Mouse (Mus musculus): ENCODE measurements around the gene BC024063. TPM values are rescaled to one million over a fixed set of nuclear protein-coding genes. Genes with fewer than 3 reads are reported as not detected.
"Not testable (repeated sequence)": the region's sequence is repeated elsewhere in the genome, so short reads cannot be mapped to it uniquely, and the experiment has no call there.

The BC024063 gene
- 10.3 and 11.6 TPM in 2 replicates for polyA plus RNA-seq (2014; fragmentation: Nextera tagmentation; extraction: Ambion mirVana)

DNA sequence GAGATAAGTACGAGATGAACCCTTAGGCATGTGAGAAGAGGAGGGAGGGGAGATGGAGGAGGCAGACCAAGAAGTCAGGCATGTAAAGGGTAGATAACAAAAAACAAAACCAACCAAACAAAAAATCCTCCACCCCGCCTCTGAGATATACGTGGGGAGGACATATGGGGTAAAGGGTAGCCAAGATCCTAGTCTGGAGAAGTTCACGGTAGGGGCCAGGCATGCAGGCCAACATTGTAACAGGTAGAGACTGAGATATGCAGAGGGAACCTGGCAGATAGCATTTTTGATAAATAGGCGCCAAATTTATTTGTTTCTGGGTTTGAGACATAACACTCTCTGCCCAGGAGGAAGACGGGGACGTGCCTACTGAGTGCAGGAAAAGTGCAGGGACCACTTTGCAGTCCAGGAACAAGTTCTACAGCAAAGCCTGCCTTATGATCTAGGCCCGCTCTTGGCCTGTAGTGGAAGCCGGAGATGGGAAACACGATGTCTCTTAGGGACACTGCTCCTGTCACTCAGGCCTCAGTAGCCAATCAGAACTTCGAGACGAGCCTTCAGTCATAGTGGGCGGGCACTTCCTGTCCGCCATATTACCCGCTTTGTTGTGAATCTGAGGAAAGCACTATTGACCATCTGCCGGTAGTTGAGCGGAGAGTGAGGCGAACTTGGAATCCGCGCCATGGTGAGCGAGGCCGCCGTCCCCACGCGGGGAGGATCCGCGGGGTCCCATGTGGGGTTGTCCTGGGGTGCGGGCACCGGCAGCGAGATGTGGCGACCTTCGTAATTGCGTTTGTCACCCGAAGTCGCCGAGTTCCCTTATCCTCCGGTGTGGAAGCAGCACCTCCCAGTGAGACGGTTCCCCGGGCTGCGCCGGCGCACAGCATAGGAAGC lies at the start of gene BC024063:
BC024063 (plus strand) TSS at position 626 of the 894 bp plus-strand sequence.
- Histone ChIP-seq H3K9ac (replicated peaks; ENCODE audit: low read length) (peak within 1 kb of the TSS; percentile 42), H3K27ac (replicated peaks; ENCODE audit: low read depth, low read length) (peak within 1 kb of the TSS; percentile 88), H3K4me3 (replicated peaks; ENCODE audit: low read depth, low read length) (peak within 1 kb of the TSS; percentile 41), H3K4me2 (ENCODE audit: low read length) (peak within 1 kb of the TSS; percentile 46)
- not testable (repeated sequence) for H3K27me3 ChIP-seq (ENCODE audit: control insufficient read depth, insufficient read depth, low read length); H3K9me3 ChIP-seq (ENCODE audit: control insufficient read depth, low read length); H3K4me1 ChIP-seq (ENCODE audit: control insufficient read depth, insufficient read depth, low read length); H3K36me3 ChIP-seq (ENCODE audit: control insufficient read depth, insufficient read depth, low read length)
- ATAC-seq (ENCODE audit: low FRiP score, low TSS enrichment) (peak; percentile 97), DNase-seq (peak; percentile 89)
- WGBS, result 18% methylated on average over 42 of the region's 42 CpGs

GRCm38 (mm10) chr10:82042191-82042590 lies 41.0 kb upstream of the BC024063 start:
- H3K36me3 ChIP-seq (ENCODE audit: control insufficient read depth, insufficient read depth, low read length), result no peaks in the 10 kb centered on the region
- no peak overlapping the region for H3K27ac ChIP-seq (replicated peaks; ENCODE audit: low read depth, low read length)
- ATAC-seq (ENCODE audit: low FRiP score, low TSS enrichment) (no peak), DNase-seq (no peak)
- H3K9me3 ChIP-seq (ENCODE audit: control insufficient read depth, low read length), result 0 out of 2 replicates have a peak, but pooled peaks cover 13% of the 10 kb centered on the region
- no peaks in the 10 kb centered on the region for H3K4me1 ChIP-seq (ENCODE audit: control insufficient read depth, insufficient read depth, low read length)
- no peak overlapping the region for H3K9ac ChIP-seq (replicated peaks; ENCODE audit: low read length)
- H3K27me3 ChIP-seq (ENCODE audit: control insufficient read depth, insufficient read depth, low read length), result no peaks in the 10 kb centered on the region
- H3K4me2 ChIP-seq (ENCODE audit: low read length), result no peak overlapping the region
- no peak overlapping the region for H3K4me3 ChIP-seq (replicated peaks; ENCODE audit: low read depth, low read length)
- WGBS, result 78% methylated on average over 2 of the region's 2 CpGs

GRCm38 (mm10) chr10:82046603-82047002 lies 36.5 kb upstream of the BC024063 start:
- Histone ChIP-seq H3K9ac (replicated peaks; ENCODE audit: low read length) (no peak overlapping the region), H3K27me3 (ENCODE audit: control insufficient read depth, insufficient read depth, low read length) (no peaks in the 10 kb centered on the region), H3K4me3 (replicated peaks; ENCODE audit: low read depth, low read length) (no peak overlapping the region), H3K9me3 (ENCODE audit: control insufficient read depth, low read length) (peaks cover 33% of the 10 kb centered on the region), H3K4me1 (ENCODE audit: control insufficient read depth, insufficient read depth, low read length) (no peaks in the 10 kb centered on the region), H3K36me3 (ENCODE audit: control insufficient read depth, insufficient read depth, low read length) (peaks cover 9% of the 10 kb centered on the region), H3K4me2 (ENCODE audit: low read length) (no peak overlapping the region), H3K27ac (replicated peaks; ENCODE audit: low read depth, low read length) (no peak overlapping the region)
- no peak for DNase-seq
- no peak for ATAC-seq (ENCODE audit: low FRiP score, low TSS enrichment)
- 90% methylated on average over 3 of the region's 3 CpGs for WGBS

- ATAC-seq (ENCODE audit: low FRiP score, low TSS enrichment) (peak; percentile 99), DNase-seq (peak; percentile 97)
- peak within 1 kb of the TSS; percentile 53 for H3K4me2 ChIP-seq (ENCODE audit: low read length)
- WGBS, result 9% methylated on average over 35 of the region's 35 CpGs
- peak within 1 kb of the TSS; percentile 87 for H3K9ac ChIP-seq (replicated peaks; ENCODE audit: low read length)
- H3K27me3 ChIP-seq (ENCODE audit: control insufficient read depth, insufficient read depth, low read length), result no peaks in the 10 kb centered on the region
- peaks cover 19% of the 10 kb centered on the region for H3K36me3 ChIP-seq (ENCODE audit: control insufficient read depth, insufficient read depth, low read length)
- peaks cover 42% of the 10 kb centered on the region for H3K9me3 ChIP-seq (ENCODE audit: control insufficient read depth, low read length)
- peak within 1 kb of the TSS; percentile 71 for H3K4me3 ChIP-seq (replicated peaks; ENCODE audit: low read depth, low read length)
- H3K27ac ChIP-seq (replicated peaks; ENCODE audit: low read depth, low read length), result peak within 1 kb of the TSS; percentile 98
- H3K4me1 ChIP-seq (ENCODE audit: control insufficient read depth, insufficient read depth, low read length), result no peaks in the 10 kb centered on the region
Observed at GRCm38 (mm10) chr10:82047597-82048459, 35.3 kb upstream of the BC024063 start, which contains the start of gene Zfp873. Zfp873 (plus strand) TSS chr10:82048123.

DNA sequence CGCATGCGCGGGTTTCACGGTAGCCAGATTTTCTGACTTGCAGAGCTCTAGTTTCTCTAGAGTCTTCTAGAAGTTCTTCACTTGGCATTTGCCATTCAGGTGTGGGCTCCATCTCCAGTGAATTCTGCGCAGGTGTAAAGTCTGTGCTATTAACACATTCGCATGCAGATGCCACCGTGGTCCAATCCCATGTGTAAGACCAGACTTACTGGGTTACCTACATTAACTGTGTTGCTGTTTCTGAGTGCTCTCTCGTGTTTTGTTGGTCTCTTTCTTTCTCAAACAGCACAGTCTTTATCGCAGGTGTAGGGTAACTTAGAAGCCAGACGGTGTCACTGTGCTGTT lies 34.7 kb upstream of the BC024063 start:
- H3K36me3 ChIP-seq (ENCODE audit: control insufficient read depth, insufficient read depth, low read length), result peaks cover 21% of the 10 kb centered on the region
- peak overlapping the region; percentile 87 for H3K9ac ChIP-seq (replicated peaks; ENCODE audit: low read length)
- peaks cover 48% of the 10 kb centered on the region for H3K9me3 ChIP-seq (ENCODE audit: control insufficient read depth, low read length)
- 32% methylated on average over 10 of the region's 10 CpGs for WGBS
- ATAC-seq (ENCODE audit: low FRiP score, low TSS enrichment); DNase-seq; H3K27me3 ChIP-seq (ENCODE audit: control insufficient read depth, insufficient read depth, low read length); H3K4me1 ChIP-seq (ENCODE audit: control insufficient read depth, insufficient read depth, low read length): not testable (repeated sequence)
- peak overlapping the region; percentile 71 for H3K4me3 ChIP-seq (replicated peaks; ENCODE audit: low read depth, low read length)
- peak overlapping the region; percentile 53 for H3K4me2 ChIP-seq (ENCODE audit: low read length)
- peak overlapping the region; percentile 98 for H3K27ac ChIP-seq (replicated peaks; ENCODE audit: low read depth, low read length)

GRCm38 (mm10) chr10:82083622-82083971 lies 444 bp downstream of the BC024063 start:
- Histone ChIP-seq H3K27ac (replicated peaks; ENCODE audit: low read depth, low read length) (peak overlapping the region; percentile 88), H3K4me2 (ENCODE audit: low read length) (peak overlapping the region; percentile 46), H3K9ac (replicated peaks; ENCODE audit: low read length) (peak overlapping the region; percentile 42), H3K4me3 (replicated peaks; ENCODE audit: low read depth, low read length) (peak overlapping the region; percentile 41)
- ATAC-seq (ENCODE audit: low FRiP score, low TSS enrichment); H3K9me3 ChIP-seq (ENCODE audit: control insufficient read depth, low read length); H3K27me3 ChIP-seq (ENCODE audit: control insufficient read depth, insufficient read depth, low read length); H3K36me3 ChIP-seq (ENCODE audit: control insufficient read depth, insufficient read depth, low read length); H3K4me1 ChIP-seq (ENCODE audit: control insufficient read depth, insufficient read depth, low read length): not testable (repeated sequence)
- WGBS, result 22% methylated on average over 14 of the region's 14 CpGs
- DNase-seq, result peak; percentile 6

- Histone ChIP-seq H3K27ac (replicated peaks; ENCODE audit: low read depth, low read length) (no peak overlapping the region), H3K9ac (replicated peaks; ENCODE audit: low read length) (no peak overlapping the region), H3K9me3 (ENCODE audit: control insufficient read depth, low read length) (peaks cover 50% of the 10 kb centered on the region), H3K27me3 (ENCODE audit: control insufficient read depth, insufficient read depth, low read length) (no peaks in the 10 kb centered on the region), H3K4me1 (ENCODE audit: control insufficient read depth, insufficient read depth, low read length) (no peaks in the 10 kb centered on the region), H3K4me3 (replicated peaks; ENCODE audit: low read depth, low read length) (no peak overlapping the region), H3K36me3 (ENCODE audit: control insufficient read depth, insufficient read depth, low read length) (no peaks in the 10 kb centered on the region), H3K4me2 (ENCODE audit: low read length) (no peak overlapping the region)
- ATAC-seq (ENCODE audit: low FRiP score, low TSS enrichment) (no peak), DNase-seq (no peak)
- WGBS, result 77% methylated on average over 3 of the region's 3 CpGs
Observed at GRCm38 (mm10) chr10:82117206-82117605, 34.1 kb downstream of the BC024063 start.

DNA sequence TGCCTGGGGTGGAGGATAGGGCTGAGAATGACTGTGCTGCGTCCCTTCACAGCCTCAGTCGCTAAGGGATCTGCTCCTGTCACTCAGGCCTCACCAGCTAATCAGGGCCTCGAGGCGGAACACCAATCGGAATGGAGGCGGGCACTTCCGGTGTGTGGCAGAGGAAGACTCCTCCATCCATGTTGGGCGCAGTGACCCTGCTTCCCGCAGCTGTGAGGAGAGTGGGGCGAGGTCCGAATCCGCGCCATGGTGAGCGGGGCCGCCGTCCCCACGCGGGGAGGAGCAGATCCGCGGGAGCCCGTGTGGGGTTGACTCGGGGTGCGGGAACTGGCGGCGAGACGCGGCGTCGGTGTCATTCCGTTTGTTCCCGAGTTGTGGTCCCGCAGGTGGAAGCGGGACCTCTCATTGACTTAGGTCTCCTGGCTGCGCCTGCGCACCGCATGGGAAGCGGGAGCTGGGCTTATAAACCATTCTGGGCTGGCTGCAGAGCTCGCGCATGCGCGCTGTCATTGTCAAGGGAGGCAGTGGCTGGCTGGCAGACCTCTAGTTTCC lies 44.8 kb downstream of the BC024063 start, which contains the start of gene AU041133:
AU041133 (plus strand) TSS at position 164 of the 552 bp plus-strand sequence.
- Histone ChIP-seq H3K9ac (replicated peaks; ENCODE audit: low read length) (peak within 1 kb of the TSS; percentile 64), H3K36me3 (ENCODE audit: control insufficient read depth, insufficient read depth, low read length) (no peaks in the 10 kb centered on the region), H3K4me2 (ENCODE audit: low read length) (peak within 1 kb of the TSS; percentile 56), H3K4me3 (replicated peaks; ENCODE audit: low read depth, low read length) (peak within 1 kb of the TSS; percentile 59), H3K4me1 (ENCODE audit: control insufficient read depth, insufficient read depth, low read length) (0 out of 2 replicates have a peak, but pooled peaks cover 4% of the 10 kb centered on the region), H3K9me3 (ENCODE audit: control insufficient read depth, low read length) (peaks cover 51% of the 10 kb centered on the region), H3K27me3 (ENCODE audit: control insufficient read depth, insufficient read depth, low read length) (no peaks in the 10 kb centered on the region), H3K27ac (replicated peaks; ENCODE audit: low read depth, low read length) (peak within 1 kb of the TSS; percentile 88)
- DNase-seq, result peak; percentile 95
- 2% methylated on average over 41 of the region's 41 CpGs for WGBS
- ATAC-seq (ENCODE audit: low FRiP score, low TSS enrichment), result peak; percentile 100
